Mouse (Mus musculus): ENCODE measurements around the gene Gm45711.

DNA sequence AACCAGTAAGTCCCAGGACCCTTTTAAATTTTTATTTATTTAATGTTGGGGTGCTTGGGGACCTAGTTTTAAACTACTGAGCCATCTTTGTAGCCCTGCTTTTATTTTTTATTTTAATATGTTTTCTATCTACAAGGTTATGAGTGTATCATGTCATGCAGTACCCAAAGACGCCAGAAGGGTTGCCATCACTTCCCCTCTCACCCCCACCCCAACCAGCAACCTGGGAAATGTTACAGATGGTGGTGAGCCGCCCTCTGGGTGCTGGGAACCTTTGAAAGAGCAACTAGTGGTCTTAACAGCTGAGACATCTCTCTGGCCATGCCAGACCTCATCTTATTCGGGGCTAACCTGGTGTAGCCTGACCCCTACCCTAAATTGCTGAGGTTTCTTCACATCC lies 28.0 kb upstream of the Gm45711 start:
- TF ChIP-seq MAZ (IDR thresholded peaks at IDR 0.05; ENCODE audit: low read depth, low read length) (no peak), CTCF (conservative IDR thresholded peaks at IDR 0.05 in 1 of 2, IDR thresholded peaks at IDR 0.05 in 1 of 2; ENCODE audit: low read depth in 2 of 2, low read length in 2 of 2) (peak; percentile 7 to 36; a peak in 2 of 4 replicates), RAD21 (IDR thresholded peaks at IDR 0.05; ENCODE audit: low read depth, low read length) (no peak), POLR2A (IDR thresholded peaks at IDR 0.05; ENCODE audit: low read depth, low read length) (no peak), MXI1 (IDR thresholded peaks at IDR 0.05; ENCODE audit: low read depth, low read length) (no peak), TCF12 (IDR thresholded peaks at IDR 0.05; ENCODE audit: low read depth, low read length) (no peak)
